Mouse (Mus musculus) hindbrain, embryonic 10.5 days (tissue): ENCODE results near the gene Arap2. TPM values are rescaled to one million over a fixed set of nuclear protein-coding genes. Genes with fewer than 3 reads are reported as not detected.
A peak's percentile ranks its signal among the peaks of the same experiment; 100 is the strongest.

Source experiments
- DNase-seq: peaks from one replicate; pipeline ENCODE4 v3.0.0-alpha.2; 2017; ENCODE audit warnings: low spot score
- H3K27ac ChIP-seq: fragments of 300-500 bp; sonication (generic); 2 replicates; pipeline ENCODE4 v1.5.1; 2016; ENCODE audit warnings: mild to moderate bottlenecking, moderate library complexity
- H3K27me3 ChIP-seq: fragments of 300-500 bp; sonication (generic); 2 replicates; pipeline ENCODE4 v1.6.1; 2016; ENCODE audit warnings: mild to moderate bottlenecking; ENCODE audit not compliant: poor library complexity, insufficient read depth, severe bottlenecking
- H3K36me3 ChIP-seq: fragments of 300-500 bp; sonication (generic); 2 replicates; pipeline ENCODE4 v1.6.1; 2016; ENCODE audit warnings: mild to moderate bottlenecking, moderate library complexity
- H3K4me1 ChIP-seq: fragments of 300-500 bp; sonication (generic); replicated peaks from 2 replicates; pipeline ENCODE4 v1.6.1; 2016; ENCODE audit warnings: mild to moderate bottlenecking
- H3K4me3 ChIP-seq: fragments of 300-500 bp; sonication (generic); 2 replicates; pipeline ENCODE4 v1.5.1; 2016; ENCODE audit warnings: mild to moderate bottlenecking, moderate library complexity
- H3K9me3 ChIP-seq: fragments of 300-500 bp; sonication (generic); 2 replicates; pipeline ENCODE4 v1.6.1; 2016; ENCODE audit warnings: mild to moderate bottlenecking, moderate library complexity
- WGBS: fragments of 180-500 bp; shearing (Covaris S2); methylation state at CpG from one replicate; pipeline ENCODE4 v1.1.7; 2016; 5-methylcytosine and 5-hydroxymethylcytosine counted together
- polyA plus RNA-seq: library from polyadenylated mRNA; unstranded; fragments of >200 nt; fragmentation: Nextera tagmentation; extraction: Ambion mirVana; gene quantifications from 2 replicates; pipeline ENCODE4 v1.2.1, GENCODE M21; 2016

Gene Arap2
- polyA plus RNA-seq, 1 experiment from 2014 or later, result 0.77 TPM

GRCm38 (mm10) chr5:62723261-62724105 lies 42.5 kb downstream of the Arap2 start:
- WGBS, result 69% methylated on average over 3 of the region's 3 CpGs
- DNase-seq, result no peak

GRCm38 (mm10) chr5:62716468-62716867 lies 49.5 kb downstream of the Arap2 start:
- H3K4me1 ChIP-seq, result no peaks in the 10 kb centered on the region
- H3K4me3 ChIP-seq, result no peak overlapping the region
- no peaks in the 10 kb centered on the region for H3K9me3 ChIP-seq
- 94% methylated on average over 3 of the region's 3 CpGs for WGBS
- no peak overlapping the region for H3K27ac ChIP-seq
- no peak for DNase-seq
- H3K27me3 ChIP-seq, result no peaks in the 10 kb centered on the region
- H3K36me3 ChIP-seq, result no peaks in the 10 kb centered on the region

More at GRCm38 (mm10) chr5:62723261-62724105, 42.5 kb downstream of the Arap2 start:
- Histone ChIP-seq H3K9me3 (no peaks in the 10 kb centered on the region), H3K36me3 (no peaks in the 10 kb centered on the region), H3K4me3 (no peak overlapping the region), H3K27me3 (no peaks in the 10 kb centered on the region), H3K4me1 (no peaks in the 10 kb centered on the region), H3K27ac (no peak overlapping the region)

- H3K4me1 ChIP-seq, result no peaks in the 10 kb centered on the region
- 87% methylated on average over 1 of the region's 1 CpGs for WGBS
- no peaks in the 10 kb centered on the region for H3K9me3 ChIP-seq
- no peaks in the 10 kb centered on the region for H3K27me3 ChIP-seq
- no peak overlapping the region for H3K4me3 ChIP-seq
- DNase-seq, result no peak
- no peaks in the 10 kb centered on the region for H3K36me3 ChIP-seq
- H3K27ac ChIP-seq, result no peak overlapping the region
These were observed 50.0 kb downstream of the Arap2 start for GRCm38 (mm10) chr5:62715977-62716376.

- Histone ChIP-seq H3K27ac (no peak overlapping the region), H3K4me3 (no peak overlapping the region), H3K27me3 (no peaks in the 10 kb centered on the region), H3K9me3 (no peaks in the 10 kb centered on the region), H3K36me3 (no peaks in the 10 kb centered on the region), H3K4me1 (no peaks in the 10 kb centered on the region)
- no peak for DNase-seq
- 74% methylated on average over 4 of the region's 4 CpGs for WGBS
These were observed 50.5 kb downstream of the Arap2 start for GRCm38 (mm10) chr5:62715436-62715835.

GRCm38 (mm10) chr5:62710955-62711354 lies 55.0 kb downstream of the Arap2 start:
- Histone ChIP-seq H3K4me1 (0 out of 2 replicates have a peak, but pooled peaks cover 4% of the 10 kb centered on the region), H3K27ac (no peak overlapping the region), H3K9me3 (no peaks in the 10 kb centered on the region), H3K27me3 (no peaks in the 10 kb centered on the region), H3K36me3 (no peaks in the 10 kb centered on the region), H3K4me3 (no peak overlapping the region)
- 88% methylated on average over 6 of the region's 6 CpGs for WGBS
- no peak for DNase-seq

GRCm38 (mm10) chr5:62706900-62707299 lies 59.1 kb downstream of the Arap2 start:
- peak; percentile 44 for DNase-seq
- 0 out of 2 replicates have a peak, but pooled peaks cover 4% of the 10 kb centered on the region for H3K4me1 ChIP-seq
- H3K27me3 ChIP-seq, result no peaks in the 10 kb centered on the region
- no peaks in the 10 kb centered on the region for H3K9me3 ChIP-seq
- 38% methylated on average over 7 of the region's 7 CpGs for WGBS
- H3K27ac ChIP-seq, result no peak overlapping the region
- no peaks in the 10 kb centered on the region for H3K36me3 ChIP-seq
- H3K4me3 ChIP-seq, result no peak overlapping the region

- Histone ChIP-seq H3K4me3 (no peak overlapping the region), H3K4me1 (no peaks in the 10 kb centered on the region), H3K36me3 (no peaks in the 10 kb centered on the region), H3K27ac (no peak overlapping the region), H3K27me3 (no peaks in the 10 kb centered on the region), H3K9me3 (no peaks in the 10 kb centered on the region)
- WGBS, result 72% methylated on average over 4 of the region's 4 CpGs
- no peak for DNase-seq
These were observed 76.0 kb downstream of the Arap2 start for GRCm38 (mm10) chr5:62689965-62690364.

GRCm38 (mm10) chr5:62683751-62684150 lies 82.2 kb downstream of the Arap2 start:
- no peak overlapping the region for H3K27ac ChIP-seq
- H3K4me1 ChIP-seq, result no peaks in the 10 kb centered on the region
- no peak overlapping the region for H3K4me3 ChIP-seq
- no peaks in the 10 kb centered on the region for H3K27me3 ChIP-seq
- 85% methylated on average over 3 of the region's 3 CpGs for WGBS
- no peak for DNase-seq
- no peaks in the 10 kb centered on the region for H3K36me3 ChIP-seq
- no peaks in the 10 kb centered on the region for H3K9me3 ChIP-seq

GRCm38 (mm10) chr5:62683207-62683606 lies 82.8 kb downstream of the Arap2 start:
- no peak for DNase-seq
- H3K9me3 ChIP-seq, result no peaks in the 10 kb centered on the region
- WGBS, result 84% methylated on average over 3 of the region's 3 CpGs

GRCm38 (mm10) chr5:62677390-62677789 lies 88.6 kb downstream of the Arap2 start:
- DNase-seq, result no peak
- 90% methylated on average over 7 of the region's 7 CpGs for WGBS
- H3K4me1 ChIP-seq, result peaks cover 9% of the 10 kb centered on the region; the same call in 1 of the 2 replicates

More at GRCm38 (mm10) chr5:62683207-62683606, 82.8 kb downstream of the Arap2 start:
- Histone ChIP-seq H3K4me3 (no peak overlapping the region), H3K36me3 (no peaks in the 10 kb centered on the region), H3K4me1 (no peaks in the 10 kb centered on the region), H3K27me3 (no peaks in the 10 kb centered on the region), H3K27ac (no peak overlapping the region)

GRCm38 (mm10) chr5:62672736-62673436 lies 93.1 kb downstream of the Arap2 start:
- peak; percentile 24 for DNase-seq
- Histone ChIP-seq H3K27ac (peak overlapping the region; percentile 77), H3K4me1 (peaks cover 14% of the 10 kb centered on the region; the same call in 1 of the 2 replicates), H3K36me3 (no peaks in the 10 kb centered on the region), H3K27me3 (no peaks in the 10 kb centered on the region), H3K4me3 (peak overlapping the region; percentile 23; the same call in 1 of the 2 replicates), H3K9me3 (no peaks in the 10 kb centered on the region)
- WGBS, result 32% methylated on average over 9 of the region's 9 CpGs

More at GRCm38 (mm10) chr5:62677390-62677789, 88.6 kb downstream of the Arap2 start:
- H3K9me3 ChIP-seq, result no peaks in the 10 kb centered on the region
- H3K4me3 ChIP-seq, result no peak overlapping the region
- no peaks in the 10 kb centered on the region for H3K36me3 ChIP-seq
- H3K27me3 ChIP-seq, result no peaks in the 10 kb centered on the region
- H3K27ac ChIP-seq, result no peak overlapping the region

GRCm38 (mm10) chr5:62665329-62665728 lies 100.6 kb downstream of the Arap2 start:
- no peak overlapping the region for H3K4me3 ChIP-seq
- DNase-seq, result no peak
- no peaks in the 10 kb centered on the region for H3K27me3 ChIP-seq
- H3K4me1 ChIP-seq, result no peaks in the 10 kb centered on the region
- no peaks in the 10 kb centered on the region for H3K9me3 ChIP-seq
- no peak overlapping the region for H3K27ac ChIP-seq
- H3K36me3 ChIP-seq, result no peaks in the 10 kb centered on the region

- no peak overlapping the region for H3K27ac ChIP-seq
- H3K4me1 ChIP-seq, result no peaks in the 10 kb centered on the region
- H3K9me3 ChIP-seq, result no peaks in the 10 kb centered on the region
- H3K36me3 ChIP-seq, result no peaks in the 10 kb centered on the region
- no peak overlapping the region for H3K4me3 ChIP-seq
- no peaks in the 10 kb centered on the region for H3K27me3 ChIP-seq
- no peak for DNase-seq
- 90% methylated on average over 4 of the region's 4 CpGs for WGBS
These were observed 101.1 kb downstream of the Arap2 start for GRCm38 (mm10) chr5:62664847-62665246.
